In the genomic region with DNA sequence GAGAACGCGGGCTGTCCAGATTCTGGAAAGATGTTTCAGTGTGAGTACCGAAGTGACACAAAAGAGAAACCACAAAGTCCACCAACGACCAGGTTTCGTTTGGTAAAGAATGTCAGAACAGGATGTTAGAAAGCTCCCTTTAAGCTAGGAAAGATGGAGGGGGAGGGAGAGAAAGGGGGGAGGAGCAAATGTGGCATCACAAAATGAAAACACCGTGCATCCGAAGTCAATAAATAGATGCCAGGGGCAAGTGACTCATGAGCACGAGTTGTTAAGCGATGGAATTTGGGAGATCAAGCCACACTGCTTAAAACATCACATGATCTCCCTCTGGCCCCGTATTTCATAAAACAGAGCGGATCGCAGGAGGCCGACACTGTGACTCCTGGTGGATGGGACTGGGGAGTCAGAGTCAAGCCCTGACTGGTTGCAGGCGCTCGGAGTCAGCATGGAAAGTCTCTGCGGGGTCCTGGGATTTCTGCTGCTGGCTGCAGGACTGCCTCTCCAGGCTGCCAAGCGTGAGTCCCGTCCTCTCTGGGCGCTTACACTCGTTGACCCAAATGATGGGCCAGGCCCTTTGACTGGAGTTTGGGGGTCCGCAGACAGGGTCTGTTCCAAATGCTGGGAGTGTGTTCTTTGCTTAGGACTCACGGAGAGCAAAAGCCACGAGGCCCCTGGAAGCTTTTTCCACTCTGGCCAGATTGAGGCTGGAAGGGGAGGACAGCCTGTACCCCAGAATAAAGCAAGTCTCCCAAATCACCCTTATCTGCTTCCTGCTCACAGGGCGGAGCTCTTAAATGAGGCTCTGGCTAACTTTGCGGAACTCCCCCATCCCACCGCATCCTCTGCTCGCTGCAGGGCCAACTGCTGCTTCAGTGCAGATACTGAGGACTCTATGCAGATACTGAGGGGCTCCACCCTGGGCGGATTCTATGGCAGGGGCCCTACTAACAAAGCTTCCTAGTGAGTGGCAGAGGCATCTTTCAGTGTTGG, we compare ENCODE assay signal across 8 mouse cellular contexts. TPM values are rescaled to one million over a fixed set of nuclear protein-coding genes. Genes with fewer than 3 reads are reported as not detected.
DNase-seq lines count a peak whose midpoint lies in the region; ATAC-seq lines count a peak whose summit lies in the region.

A gene (plus strand): TSS at position 272 of the 993 bp plus-strand sequence.

- DNase-seq in forebrain, embryonic 10.5 days (ENCODE audit: extremely low spot score, low spot score), result no peak
- DNase-seq in CD4-positive helper T cell, adult 2 months (ENCODE audit: low read depth, low spot score), result peak; percentile 69
- no peak for DNase-seq in gonadal fat pad, adult 2 months (ENCODE audit: low read depth)
- DNase-seq in layer of hippocampus, adult 9-11 months, result no peak

- peak within 1 kb of the TSS; percentile 14 for H3K4me3 ChIP-seq in forebrain, embryonic 10.5 days
- H3K4me3 ChIP-seq in forebrain, embryonic 16.5 days (replicated peaks; ENCODE audit: low read length), result no peak within 1 kb of the TSS
- H3K4me3 ChIP-seq in limb, embryonic 12.5 days (replicated peaks), result peak within 1 kb of the TSS; percentile 21
- no peak within 1 kb of the TSS; the same call in 1 of the 2 replicates for H3K4me3 ChIP-seq in stomach, embryonic 15.5 days (replicated peaks)

- 0 out of 2 replicates have a peak within 1 kb of the TSS, but pooled peaks have one; percentile 40 for H3K27ac ChIP-seq in forebrain, embryonic 10.5 days
- no peak within 1 kb of the TSS for H3K27ac ChIP-seq in forebrain, embryonic 16.5 days (ENCODE audit: low read length)
- no peak within 1 kb of the TSS for H3K27ac ChIP-seq in limb, embryonic 12.5 days
- H3K27ac ChIP-seq in stomach, embryonic 15.5 days, result no peak within 1 kb of the TSS

- 43% methylated on average over 28 of the region's 28 CpGs for WGBS in forebrain, embryonic 10.5 days
- 50% methylated on average over 28 of the region's 28 CpGs for whole genome bisulfite sequencing in forebrain, embryonic 16.5 days
- WGBS in limb, embryonic 12.5 days, result 33% methylated on average over 28 of the region's 28 CpGs
- WGBS in stomach, embryonic 15.5 days, result 36% methylated on average over 28 of the region's 28 CpGs

- no peak within 1 kb of the TSS for H3K9ac ChIP-seq in forebrain, embryonic 16.5 days (replicated peaks; ENCODE audit: low read depth, low read length)
- peak within 1 kb of the TSS; percentile 31 for H3K9ac ChIP-seq in limb, embryonic 12.5 days (replicated peaks)
- H3K9ac ChIP-seq in stomach, embryonic 15.5 days, result no peak within 1 kb of the TSS

- no peak within 1 kb of the TSS; the same call in 1 of the 2 replicates for H3K4me2 ChIP-seq in forebrain, embryonic 16.5 days (ENCODE audit: low read length)
- H3K4me2 ChIP-seq in limb, embryonic 12.5 days, result peak within 1 kb of the TSS; percentile 49
- 0 out of 2 replicates have a peak within 1 kb of the TSS, but pooled peaks have one; percentile 17 for H3K4me2 ChIP-seq in stomach, embryonic 15.5 days

- no peak for ATAC-seq in forebrain, embryonic 16.5 days
- ATAC-seq in limb, embryonic 12.5 days (ENCODE audit: insufficient number of reproducible peaks, insufficient read depth, low FRiP score, low TSS enrichment, low read depth), result no peak
- ATAC-seq in stomach, embryonic 15.5 days (ENCODE audit: insufficient read depth, low FRiP score, low read depth), result no peak
- ATAC-seq in frontal cortex, adult (ENCODE audit: low TSS enrichment), result no peak

- H3K36me3 ChIP-seq in forebrain, embryonic 10.5 days (replicated peaks), result no peaks in the 10 kb centered on the region
- H3K36me3 ChIP-seq in forebrain, embryonic 16.5 days (ENCODE audit: control insufficient read depth, insufficient read depth), result no peaks in the 10 kb centered on the region
- no peaks in the 10 kb centered on the region for H3K36me3 ChIP-seq in limb, embryonic 12.5 days
- H3K36me3 ChIP-seq in stomach, embryonic 15.5 days, result no peaks in the 10 kb centered on the region

- peaks cover 33% of the 10 kb centered on the region for H3K27me3 ChIP-seq in forebrain, embryonic 10.5 days (ENCODE audit: poor library complexity, severe bottlenecking)
- H3K27me3 ChIP-seq in forebrain, embryonic 16.5 days (replicated peaks; ENCODE audit: control insufficient read depth, insufficient read depth, low read length), result no peaks in the 10 kb centered on the region
- peaks cover 27% of the 10 kb centered on the region for H3K27me3 ChIP-seq in limb, embryonic 12.5 days
- H3K27me3 ChIP-seq in stomach, embryonic 15.5 days (replicated peaks), result no peaks in the 10 kb centered on the region

- H3K9me3 ChIP-seq in forebrain, embryonic 10.5 days, result no peaks in the 10 kb centered on the region
- H3K9me3 ChIP-seq in forebrain, embryonic 16.5 days (ENCODE audit: control insufficient read depth, low read length), result no peaks in the 10 kb centered on the region
- no peaks in the 10 kb centered on the region for H3K9me3 ChIP-seq in limb, embryonic 12.5 days
- no peaks in the 10 kb centered on the region for H3K9me3 ChIP-seq in stomach, embryonic 15.5 days

- peaks cover 32% of the 10 kb centered on the region for H3K4me1 ChIP-seq in forebrain, embryonic 10.5 days
- no peaks in the 10 kb centered on the region for H3K4me1 ChIP-seq in forebrain, embryonic 16.5 days (replicated peaks; ENCODE audit: control insufficient read depth, insufficient read depth, low read length)
- H3K4me1 ChIP-seq in limb, embryonic 12.5 days (replicated peaks), result peaks cover 12% of the 10 kb centered on the region
- 0 out of 2 replicates have a peak, but pooled peaks cover 4% of the 10 kb centered on the region for H3K4me1 ChIP-seq in stomach, embryonic 15.5 days

RNA-seq across cellular contexts. Expression of the gene that starts here (rescaled TPM):
- 1.1 and 2.5 TPM in 2 replicates for polyA plus RNA-seq in forebrain, embryonic 10.5 days (2016; fragmentation: Nextera tagmentation; extraction: Ambion mirVana)
- polyA plus RNA-seq in forebrain, embryonic 16.5 days (2015; fragmentation: Nextera tagmentation; extraction: Ambion mirVana), result 0.39 and 0.61 TPM in 2 replicates
- 71.9 and 88.7 TPM in 2 replicates for polyA plus RNA-seq in gonadal fat pad, adult 2 months (2012; rRNA removed)
- 0.54 and 0.59 TPM in 2 replicates for polyA plus RNA-seq in limb, embryonic 12.5 days (2016; fragmentation: Nextera tagmentation; extraction: Ambion mirVana)
- polyA plus RNA-seq in stomach, embryonic 15.5 days (2015; fragmentation: Nextera tagmentation; extraction: Ambion mirVana), result 0.26 and 0.34 TPM in 2 replicates

Comparison
In these comparisons a context has a peak if more than half of its experiments do, and no peak if none do; other contexts are left out.
1. RNA of the gene that starts here (polyA plus RNA-seq): 71.9 to 88.7 TPM in gonadal fat pad, adult 2 months; 1.1 to 2.5 TPM in forebrain, embryonic 10.5 days, 0.39 to 0.61 TPM in forebrain, embryonic 16.5 days, 0.54 to 0.59 TPM in limb, embryonic 12.5 days and 0.26 to 0.34 TPM in stomach, embryonic 15.5 days; every median in the first group is over 10 times any median in the second.
2. H3K4me3 ChIP-seq: peak in forebrain, embryonic 10.5 days (single experiment) and limb, embryonic 12.5 days (single experiment); none in forebrain, embryonic 16.5 days (single experiment) and stomach, embryonic 15.5 days (single experiment).